Mouse (Mus musculus) v-Abl transformed pro-B cells (cell line): Measurements from ENCODE around the gene Enah.

Experiments used
- in situ Hi-C, 2 experiments: fragments of 400-800 bp; cut with MboI; formaldehyde crosslinking; loops; one replicate each; pipeline ENCODE4 v1.15.1; 2025; ENCODE audit not compliant: unreplicated experiment in 2 of 2

Enah gene

GRCm38 (mm10) chr1:181853081-181853736 is 166.6 kb downstream of the Enah start:
- in situ Hi-C loops = loop anchor here in 1 of 2 experiments (25.0 kb wide), 2 partner anchors 691 to 941 kb away; partner anchors contain the start of gene Pycr2

GRCm38 (mm10) chr1:181852466-181852865 is 167.3 kb downstream of the Enah start:
- in situ Hi-C loops = loop anchor here in 1 of 2 experiments (25.0 kb wide), 2 partner anchors 690 to 940 kb away; partner anchors contain the start of gene Pycr2

- in situ Hi-C loops = loop anchor here in 1 of 2 experiments (25.0 kb wide), 2 partner anchors 689 to 939 kb away; partner anchors contain the start of gene Pycr2
Observed at GRCm38 (mm10) chr1:181851521-181852310, 168.1 kb downstream of the Enah start.

GRCm38 (mm10) chr1:181850441-181850840 is 169.3 kb downstream of the Enah start:
- in situ Hi-C loops = loop anchor here in 1 of 2 experiments (25.0 kb wide), 2 partner anchors 688 to 938 kb away; partner anchors contain the start of gene Pycr2

GRCm38 (mm10) chr1:181848210-181848609 is 171.6 kb downstream of the Enah start:
- in situ Hi-C loops = loop anchor here (10.0 to 25.0 kb wide), 2 partner anchors 873 to 961 kb away; partner anchors contain the start of gene Lefty2 (in 1 of the 2)

GRCm38 (mm10) chr1:181847396-181847795 is 172.4 kb downstream of the Enah start:
- in situ Hi-C loops = loop anchor here (10.0 to 25.0 kb wide), 2 partner anchors 873 to 960 kb away; partner anchors contain the start of gene Lefty2 (in 1 of the 2)
